Mouse (Mus musculus): ENCODE results near the gene Dgkh. TPM values are rescaled to one million over a fixed set of nuclear protein-coding genes. Genes with fewer than 3 reads are reported as not detected.

Dgkh gene
- polyA plus RNA-seq (2015; fragmentation: Nextera tagmentation; extraction: Ambion mirVana), result 2.6 and 2.9 TPM in 2 replicates

DNA sequence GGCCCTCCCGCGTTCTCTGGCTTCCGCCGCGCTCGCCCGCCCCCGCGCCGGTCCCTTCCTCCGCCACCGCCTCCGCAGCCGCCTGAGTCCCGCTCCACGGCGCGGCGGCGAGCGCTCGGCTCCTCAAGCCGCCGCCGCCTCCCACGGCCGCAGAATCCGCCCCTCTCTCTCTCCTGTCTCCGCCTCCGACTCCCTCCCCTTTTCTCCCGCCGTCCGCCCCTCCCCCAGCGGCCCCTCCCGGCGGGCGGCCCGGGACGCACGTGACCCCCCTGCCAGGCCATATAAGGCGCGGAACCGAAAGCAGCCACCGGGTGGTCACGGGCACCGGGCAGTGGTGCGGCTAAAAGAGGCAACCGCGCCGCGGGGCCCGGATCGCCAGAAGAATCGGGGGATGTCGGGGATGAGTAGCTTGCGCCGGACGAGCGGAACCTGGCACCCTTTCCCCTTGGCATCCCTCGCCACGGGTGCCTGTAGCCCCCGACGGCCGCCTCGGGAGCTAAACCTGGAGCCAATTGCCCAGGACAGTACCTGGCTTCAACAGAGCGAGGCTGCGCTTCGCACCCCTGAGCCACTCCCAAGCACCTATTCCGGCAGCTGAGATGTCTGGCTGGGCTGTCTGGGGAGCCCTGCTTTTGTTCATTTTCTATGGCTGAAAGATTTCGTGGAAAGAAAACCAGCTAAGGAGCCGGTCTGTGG is at the start of gene Dgkh:
Gene Dgkh (minus strand): TSS at position 160 of the 696 bp plus-strand sequence.
- under 1% methylated on average over 70 of the region's 71 CpGs for WGBS
- ATAC-seq, result peak; percentile 96
- Histone ChIP-seq H3K4me2 (ENCODE audit: low read length) (peak within 1 kb of the TSS; percentile 91), H3K36me3 (ENCODE audit: control insufficient read depth, insufficient read depth, low read length) (no peaks in the 10 kb centered on the region), H3K4me1 (ENCODE audit: control insufficient read depth, insufficient read depth, low read depth, low read length) (peaks cover 4% of the 10 kb centered on the region), H3K9me3 (ENCODE audit: control insufficient read depth, low read length) (no peaks in the 10 kb centered on the region), H3K27me3 (replicated peaks; ENCODE audit: control insufficient read depth, insufficient read depth, low read length) (no peaks in the 10 kb centered on the region; the same call in 1 of the 2 replicates), H3K27ac (ENCODE audit: low read depth, low read length) (peak within 1 kb of the TSS; percentile 88), H3K9ac (ENCODE audit: low read depth, low read length) (peak within 1 kb of the TSS; percentile 89), H3K4me3 (ENCODE audit: low read length) (peak within 1 kb of the TSS; percentile 64)

- H3K27ac ChIP-seq (ENCODE audit: low read depth, low read length), result no peak overlapping the region
- no peak; the same call in 1 of the 2 replicates for ATAC-seq
- no peaks in the 10 kb centered on the region for H3K36me3 ChIP-seq (ENCODE audit: control insufficient read depth, insufficient read depth, low read length)
- peak overlapping the region; percentile 0; the same call in 1 of the 2 replicates for H3K4me3 ChIP-seq (ENCODE audit: low read length)
- peaks cover 3% of the 10 kb centered on the region for H3K4me1 ChIP-seq (ENCODE audit: control insufficient read depth, insufficient read depth, low read depth, low read length)
- 33% methylated on average over 18 of the region's 18 CpGs for WGBS
- no peak overlapping the region; the same call in 1 of the 2 replicates for H3K9ac ChIP-seq (ENCODE audit: low read depth, low read length)
- peak overlapping the region; percentile 44 for H3K4me2 ChIP-seq (ENCODE audit: low read length)
- no peaks in the 10 kb centered on the region; the same call in 1 of the 2 replicates for H3K9me3 ChIP-seq (ENCODE audit: control insufficient read depth, low read length)
- no peaks in the 10 kb centered on the region for H3K27me3 ChIP-seq (replicated peaks; ENCODE audit: control insufficient read depth, insufficient read depth, low read length)
Observed at GRCm38 (mm10) chr14:78777215-78777614, 44.6 kb upstream of the Dgkh start.

DNA sequence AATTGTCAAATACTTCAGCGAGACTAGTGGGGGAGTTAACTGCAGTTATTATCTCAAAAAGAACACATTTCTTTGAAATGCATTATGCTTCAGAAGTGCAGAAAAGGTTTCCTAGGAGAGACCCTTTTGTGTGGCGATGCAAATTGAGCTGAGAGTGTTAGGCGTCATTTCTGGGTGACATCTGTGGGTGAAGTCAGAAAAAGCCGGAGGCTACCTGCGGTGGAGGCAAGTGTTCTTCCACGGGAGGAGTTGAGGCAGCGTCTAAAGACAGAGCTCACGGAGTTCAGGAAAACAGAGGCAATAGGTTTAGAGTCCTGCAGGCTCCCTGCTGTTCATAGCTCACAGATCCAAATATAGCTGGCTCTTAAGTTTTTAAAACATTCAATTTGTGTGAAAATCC is 44.1 kb upstream of the Dgkh start:
- Histone ChIP-seq H3K9ac (ENCODE audit: low read depth, low read length) (peak overlapping the region; percentile 24; the same call in 1 of the 2 replicates), H3K4me3 (ENCODE audit: low read length) (peak overlapping the region; percentile 0), H3K27me3 (replicated peaks; ENCODE audit: control insufficient read depth, insufficient read depth, low read length) (no peaks in the 10 kb centered on the region), H3K4me1 (ENCODE audit: control insufficient read depth, insufficient read depth, low read depth, low read length) (peaks cover 3% of the 10 kb centered on the region), H3K9me3 (ENCODE audit: control insufficient read depth, low read length) (no peaks in the 10 kb centered on the region; the same call in 1 of the 2 replicates), H3K36me3 (ENCODE audit: control insufficient read depth, insufficient read depth, low read length) (no peaks in the 10 kb centered on the region), H3K4me2 (ENCODE audit: low read length) (peak overlapping the region; percentile 44), H3K27ac (ENCODE audit: low read depth, low read length) (no peak overlapping the region)
- WGBS, result 4% methylated on average over 8 of the region's 8 CpGs
- no peak for ATAC-seq

DNA sequence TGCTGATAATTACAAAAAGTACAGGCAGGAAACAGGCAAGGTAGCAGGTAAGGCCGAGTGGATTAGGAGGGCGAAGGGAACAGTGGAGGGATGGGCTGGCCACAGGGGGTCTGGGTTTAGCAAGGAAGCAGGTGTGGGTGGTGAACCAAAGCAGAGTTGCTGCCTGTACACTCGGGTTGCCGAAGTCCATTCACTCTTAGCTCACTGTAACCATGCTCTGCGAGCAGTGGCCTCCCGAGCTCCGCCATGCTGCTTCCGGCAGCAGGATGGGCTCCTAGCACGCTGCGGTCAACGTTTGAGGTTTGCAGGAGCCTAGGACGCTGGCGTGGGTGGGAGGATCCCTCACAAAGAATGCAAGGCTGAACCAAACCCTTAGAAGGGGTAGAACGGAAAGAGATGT is 43.1 kb upstream of the Dgkh start:
- Histone ChIP-seq H3K4me1 (ENCODE audit: control insufficient read depth, insufficient read depth, low read depth, low read length) (peaks cover 3% of the 10 kb centered on the region), H3K27me3 (replicated peaks; ENCODE audit: control insufficient read depth, insufficient read depth, low read length) (no peaks in the 10 kb centered on the region), H3K4me3 (ENCODE audit: low read length) (no peak overlapping the region), H3K27ac (ENCODE audit: low read depth, low read length) (no peak overlapping the region), H3K9me3 (ENCODE audit: control insufficient read depth, low read length) (no peaks in the 10 kb centered on the region; the same call in 1 of the 2 replicates), H3K4me2 (ENCODE audit: low read length) (no peak overlapping the region), H3K9ac (ENCODE audit: low read depth, low read length) (no peak overlapping the region), H3K36me3 (ENCODE audit: control insufficient read depth, insufficient read depth, low read length) (no peaks in the 10 kb centered on the region)
- ATAC-seq, result no peak
- WGBS, result 63% methylated on average over 14 of the region's 14 CpGs

DNA sequence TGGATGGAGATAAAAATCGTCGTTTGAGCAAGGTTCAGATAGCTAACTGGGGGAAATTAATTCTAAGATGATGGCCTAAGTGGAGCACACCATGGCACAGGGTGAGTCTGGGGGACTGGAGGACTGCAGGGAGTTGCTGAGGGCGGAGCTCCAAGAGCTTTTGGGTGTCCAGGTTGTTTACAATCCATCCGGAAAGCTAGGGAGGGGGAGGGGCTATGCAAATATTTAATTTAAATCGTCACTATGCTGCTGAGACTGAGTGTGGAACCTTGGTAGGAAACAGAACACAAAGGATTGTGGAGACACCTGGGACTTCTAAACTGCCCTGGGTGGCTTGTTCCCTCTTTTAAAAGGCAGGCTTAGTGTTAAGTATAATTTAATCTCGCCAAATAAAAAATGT is 42.6 kb upstream of the Dgkh start:
- H3K4me2 ChIP-seq (ENCODE audit: low read length), result no peak overlapping the region
- no peak for ATAC-seq
- H3K27me3 ChIP-seq (replicated peaks; ENCODE audit: control insufficient read depth, insufficient read depth, low read length), result no peaks in the 10 kb centered on the region
- peaks cover 3% of the 10 kb centered on the region for H3K4me1 ChIP-seq (ENCODE audit: control insufficient read depth, insufficient read depth, low read depth, low read length)
- no peaks in the 10 kb centered on the region for H3K36me3 ChIP-seq (ENCODE audit: control insufficient read depth, insufficient read depth, low read length)
- WGBS, result 58% methylated on average over 6 of the region's 6 CpGs
- no peak overlapping the region for H3K27ac ChIP-seq (ENCODE audit: low read depth, low read length)
- no peak overlapping the region for H3K9ac ChIP-seq (ENCODE audit: low read depth, low read length)
- no peak overlapping the region for H3K4me3 ChIP-seq (ENCODE audit: low read length)
- no peaks in the 10 kb centered on the region; the same call in 1 of the 2 replicates for H3K9me3 ChIP-seq (ENCODE audit: control insufficient read depth, low read length)

- Histone ChIP-seq H3K36me3 (ENCODE audit: control insufficient read depth, insufficient read depth, low read length) (no peaks in the 10 kb centered on the region), H3K4me1 (ENCODE audit: control insufficient read depth, insufficient read depth, low read depth, low read length) (no peaks in the 10 kb centered on the region), H3K4me2 (ENCODE audit: low read length) (no peak overlapping the region), H3K27ac (ENCODE audit: low read depth, low read length) (no peak overlapping the region), H3K27me3 (replicated peaks; ENCODE audit: control insufficient read depth, insufficient read depth, low read length) (no peaks in the 10 kb centered on the region), H3K4me3 (ENCODE audit: low read length) (no peak overlapping the region), H3K9ac (ENCODE audit: low read depth, low read length) (no peak overlapping the region), H3K9me3 (ENCODE audit: control insufficient read depth, low read length) (no peaks in the 10 kb centered on the region)
- no peak for ATAC-seq
- 21% methylated on average over 3 of the region's 3 CpGs for WGBS
Observed at GRCm38 (mm10) chr14:78770457-78770856, 37.9 kb upstream of the Dgkh start.

GRCm38 (mm10) chr14:78761064-78761463 is 28.5 kb upstream of the Dgkh start:
- no peak overlapping the region for H3K9ac ChIP-seq (ENCODE audit: low read depth, low read length)
- H3K4me2 ChIP-seq (ENCODE audit: low read length), result no peak overlapping the region
- no peaks in the 10 kb centered on the region for H3K27me3 ChIP-seq (replicated peaks; ENCODE audit: control insufficient read depth, insufficient read depth, low read length)
- 87% methylated on average over 2 of the region's 2 CpGs for WGBS
- no peak overlapping the region for H3K27ac ChIP-seq (ENCODE audit: low read depth, low read length)
- H3K36me3 ChIP-seq (ENCODE audit: control insufficient read depth, insufficient read depth, low read length), result no peaks in the 10 kb centered on the region
- no peak for ATAC-seq
- no peaks in the 10 kb centered on the region for H3K4me1 ChIP-seq (ENCODE audit: control insufficient read depth, insufficient read depth, low read depth, low read length)
- no peaks in the 10 kb centered on the region for H3K9me3 ChIP-seq (ENCODE audit: control insufficient read depth, low read length)
- H3K4me3 ChIP-seq (ENCODE audit: low read length), result no peak overlapping the region

GRCm38 (mm10) chr14:78759491-78759890 is 26.9 kb upstream of the Dgkh start:
- no peak overlapping the region for H3K4me3 ChIP-seq (ENCODE audit: low read length)
- H3K9me3 ChIP-seq (ENCODE audit: control insufficient read depth, low read length), result no peaks in the 10 kb centered on the region
- WGBS, result 21% methylated on average over 3 of the region's 3 CpGs
- no peaks in the 10 kb centered on the region for H3K36me3 ChIP-seq (ENCODE audit: control insufficient read depth, insufficient read depth, low read length)
- no peaks in the 10 kb centered on the region for H3K4me1 ChIP-seq (ENCODE audit: control insufficient read depth, insufficient read depth, low read depth, low read length)
- no peak overlapping the region for H3K9ac ChIP-seq (ENCODE audit: low read depth, low read length)
- no peak overlapping the region for H3K27ac ChIP-seq (ENCODE audit: low read depth, low read length)
- no peaks in the 10 kb centered on the region for H3K27me3 ChIP-seq (replicated peaks; ENCODE audit: control insufficient read depth, insufficient read depth, low read length)
- H3K4me2 ChIP-seq (ENCODE audit: low read length), result no peak overlapping the region
- no peak for ATAC-seq

- Histone ChIP-seq H3K36me3 (ENCODE audit: control insufficient read depth, insufficient read depth, low read length) (no peaks in the 10 kb centered on the region), H3K4me2 (ENCODE audit: low read length) (no peak overlapping the region), H3K9ac (ENCODE audit: low read depth, low read length) (no peak overlapping the region), H3K4me3 (ENCODE audit: low read length) (no peak overlapping the region), H3K4me1 (ENCODE audit: control insufficient read depth, insufficient read depth, low read depth, low read length) (no peaks in the 10 kb centered on the region), H3K9me3 (ENCODE audit: control insufficient read depth, low read length) (no peaks in the 10 kb centered on the region), H3K27ac (ENCODE audit: low read depth, low read length) (no peak overlapping the region), H3K27me3 (replicated peaks; ENCODE audit: control insufficient read depth, insufficient read depth, low read length) (no peaks in the 10 kb centered on the region)
- WGBS, result 78% methylated on average over 1 of the region's 1 CpGs
- ATAC-seq, result no peak
Observed at GRCm38 (mm10) chr14:78755316-78755715, 22.7 kb upstream of the Dgkh start.

Data from hindbrain, embryonic 16.5 days (tissue).